Mouse (Mus musculus) liver, adult (tissue): ENCODE measurements at regions not wholly inside any gene's neighbourhood (a gene's known extent, or its start where the extent isn't known, plus 50 kb on each side); places are given as distances from the start of the nearest gene placed in this dataset.

ENCODE experiments used
- GATA4 ChIP-seq: IDR thresholded peaks from 2 replicates; pipeline ENCODE4 v1.6.1; 2014; ENCODE audit warnings: mild to moderate bottlenecking, low read length; ENCODE audit not compliant: insufficient replicate concordance

DNA sequence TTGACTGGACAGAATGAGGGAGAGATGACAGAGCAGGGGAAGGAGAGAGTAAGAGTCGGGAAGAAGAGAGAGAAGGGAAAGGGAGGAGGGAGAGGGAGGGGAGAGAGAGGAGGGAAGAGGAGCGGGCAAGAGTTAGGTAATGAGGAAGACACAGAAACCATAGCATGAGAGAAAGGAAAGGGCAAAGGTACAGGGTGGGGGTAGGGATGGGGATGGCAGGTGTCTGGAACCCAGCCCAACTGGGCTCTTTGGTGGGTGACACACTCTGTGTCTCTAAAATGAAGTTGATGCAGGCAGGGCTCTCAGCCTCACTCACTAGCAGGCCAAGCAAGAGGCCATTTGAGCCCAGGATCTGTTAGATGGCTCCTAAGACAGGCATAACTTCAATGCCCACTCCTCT is 263.1 kb downstream of the Matn1 start:
- no peak for TF ChIP-seq GATA4

DNA sequence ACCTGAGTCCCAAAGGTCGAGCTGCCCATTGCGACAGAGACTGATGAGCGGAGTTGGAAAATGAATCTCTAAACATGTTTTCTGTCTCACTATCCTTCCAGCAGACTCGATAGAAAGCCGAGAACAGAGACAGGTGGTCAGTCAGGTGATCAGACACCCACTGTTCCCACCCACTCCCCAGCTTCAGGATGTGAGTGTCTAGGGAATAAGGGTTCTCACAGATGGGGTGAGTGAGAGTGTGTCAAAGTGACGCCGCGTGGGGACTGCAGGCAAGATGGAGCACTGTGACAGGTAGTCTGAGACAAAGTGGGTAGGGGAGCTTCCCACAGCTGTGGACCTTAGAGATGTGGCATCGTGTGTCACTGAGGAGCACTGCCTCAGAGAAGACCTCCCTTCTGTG is 264.0 kb downstream of the Matn1 start:
- TF ChIP-seq GATA4 = no peak

DNA sequence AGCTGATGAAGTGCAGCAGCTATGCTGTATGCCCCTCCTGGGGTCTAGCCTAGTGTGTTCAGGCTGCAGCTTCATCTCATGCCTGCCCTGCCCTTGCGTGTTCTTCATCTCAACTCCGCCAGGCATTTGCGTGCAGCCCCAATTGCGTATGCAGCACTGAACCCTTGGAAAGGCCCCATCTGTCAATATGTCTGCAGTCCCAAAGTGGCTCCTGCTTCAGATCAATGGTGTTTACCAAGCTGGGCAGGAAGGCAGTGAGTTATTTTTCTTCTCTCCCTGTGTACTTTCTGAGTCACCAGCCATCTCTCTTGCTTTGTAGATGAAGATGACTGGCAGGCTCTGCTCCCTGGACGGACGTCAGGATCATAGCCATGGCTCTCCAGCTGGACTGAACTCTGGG is 264.5 kb downstream of the Matn1 start:
- TF ChIP-seq GATA4 = no peak

DNA sequence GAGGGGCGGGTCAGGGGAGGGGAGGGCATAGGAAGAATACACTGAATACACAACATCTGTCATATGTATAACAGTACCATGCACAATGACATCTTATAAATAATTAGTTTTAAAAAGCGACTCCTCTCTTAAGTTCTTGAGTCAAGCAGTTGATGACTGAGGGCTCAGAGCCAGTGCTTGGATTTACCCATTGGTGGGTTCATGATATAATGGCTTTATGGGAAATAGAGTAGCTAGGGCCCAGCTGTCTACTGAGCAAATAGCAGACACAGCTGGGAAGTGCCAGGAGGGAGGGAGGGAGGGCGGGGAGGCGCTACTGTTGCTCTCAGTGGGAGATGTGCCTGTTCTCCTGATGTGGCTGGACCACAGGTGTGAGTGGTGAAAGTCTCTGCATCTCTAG is 268.5 kb downstream of the Matn1 start:
- no peak for TF ChIP-seq GATA4

DNA sequence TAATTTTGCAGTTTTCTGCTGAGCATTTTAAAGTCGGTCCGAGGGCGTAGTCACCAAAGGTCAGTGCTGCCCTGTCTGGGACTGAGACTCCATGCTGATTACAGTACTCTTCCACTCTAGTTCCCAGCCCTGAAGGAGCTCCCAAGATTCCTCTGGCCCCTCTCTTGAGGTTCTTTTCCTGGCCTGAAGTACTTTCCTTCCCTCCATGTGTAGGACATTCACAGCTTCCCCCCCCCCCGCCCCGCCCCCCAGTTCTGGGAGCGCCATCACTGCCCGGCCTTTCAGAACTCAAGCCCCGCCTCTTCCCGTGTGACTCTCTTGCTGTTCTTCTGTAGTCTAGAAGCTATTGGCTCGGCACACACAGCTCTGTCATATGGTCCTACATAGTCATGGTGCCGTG is 271.5 kb downstream of the Matn1 start:
- TF ChIP-seq GATA4 = no peak

DNA sequence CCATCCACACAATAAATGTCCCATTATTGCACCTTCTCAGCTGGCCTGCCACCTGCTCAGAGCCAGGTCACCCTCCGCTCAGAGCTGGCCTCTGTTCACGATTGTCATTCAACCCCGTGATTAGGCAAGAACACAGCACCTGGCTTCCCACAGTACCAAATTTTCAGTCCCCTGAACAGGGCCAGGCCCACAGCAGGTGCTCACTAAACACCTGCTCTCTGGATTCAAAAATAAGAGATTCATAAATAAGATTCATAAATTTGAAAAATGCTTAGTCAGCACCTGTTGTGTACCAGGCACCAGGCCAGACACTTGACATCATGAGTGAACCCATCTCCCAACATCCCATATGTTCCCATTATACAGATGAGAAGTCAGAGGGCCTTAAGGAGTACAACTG is 272.2 kb downstream of the Matn1 start:
- TF ChIP-seq GATA4 = no peak

DNA sequence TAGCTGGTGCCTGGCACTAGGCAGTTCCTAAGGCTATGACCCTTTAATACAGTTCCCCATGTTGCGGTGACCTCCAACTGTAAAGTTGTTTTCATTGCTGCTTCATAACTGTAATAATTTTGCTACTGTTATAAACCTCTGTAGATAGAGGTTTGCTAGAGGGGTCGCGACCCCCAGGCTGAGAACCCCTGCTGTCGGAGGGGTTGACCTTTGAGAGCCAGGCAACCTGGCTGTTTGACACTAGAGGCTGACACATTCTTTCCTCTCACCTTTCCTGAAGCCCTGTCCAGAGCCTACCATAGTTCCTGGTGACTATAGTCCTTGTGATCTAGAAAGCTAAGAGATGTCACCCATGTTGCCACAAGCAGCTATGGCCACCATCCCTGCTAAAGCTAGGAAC is 272.9 kb downstream of the Matn1 start:
- TF ChIP-seq GATA4 = no peak

DNA sequence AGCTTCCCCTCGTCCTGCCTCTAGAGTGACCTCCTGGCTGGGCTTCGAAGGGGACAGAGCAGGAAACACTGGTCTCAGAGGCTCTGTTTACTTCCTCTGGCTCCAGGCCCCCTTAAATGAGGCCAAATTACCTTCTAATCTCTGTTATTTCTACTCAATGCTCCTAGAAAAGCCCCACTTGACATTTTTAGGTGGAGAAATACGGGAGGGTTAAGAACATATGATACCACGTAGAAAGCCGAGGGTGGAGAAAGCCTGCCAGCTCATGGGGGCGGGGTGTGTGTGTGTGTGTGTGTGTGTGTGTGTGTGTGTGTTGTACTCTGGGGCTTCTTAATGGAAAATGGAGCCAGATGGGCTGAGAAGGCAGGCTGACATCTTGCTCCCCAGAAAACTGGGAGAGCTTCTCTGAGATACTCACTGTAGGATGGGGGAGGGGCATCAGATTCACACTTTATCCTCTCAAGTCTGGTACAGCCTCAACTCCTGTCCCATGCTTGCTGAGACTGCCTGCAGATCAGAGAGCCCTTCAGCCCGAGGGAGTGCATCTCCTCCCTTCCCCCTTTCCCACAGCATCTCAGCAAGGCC is 273.5 kb downstream of the Matn1 start:
- TF ChIP-seq GATA4 = no peak

DNA sequence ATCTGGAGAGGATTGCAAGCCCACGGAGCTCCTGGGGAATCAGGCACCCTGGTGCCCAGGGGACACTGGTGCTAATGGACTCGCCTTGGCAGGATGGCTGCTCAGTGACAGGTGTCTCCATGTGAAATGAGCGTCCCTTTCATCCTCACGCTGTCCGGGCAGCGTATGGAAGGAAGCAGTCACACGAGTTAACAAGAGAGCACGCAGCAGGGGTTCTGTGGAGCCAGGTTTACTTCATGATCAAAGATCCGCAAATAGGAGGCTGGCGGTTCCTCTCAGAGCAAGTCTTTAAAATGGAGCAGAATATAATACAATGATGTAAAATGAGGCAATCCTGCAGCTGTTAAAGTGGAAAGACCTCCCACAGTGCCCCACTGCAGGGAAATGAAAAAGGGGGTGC is 276.8 kb downstream of the Matn1 start:
- no peak for TF ChIP-seq GATA4

DNA sequence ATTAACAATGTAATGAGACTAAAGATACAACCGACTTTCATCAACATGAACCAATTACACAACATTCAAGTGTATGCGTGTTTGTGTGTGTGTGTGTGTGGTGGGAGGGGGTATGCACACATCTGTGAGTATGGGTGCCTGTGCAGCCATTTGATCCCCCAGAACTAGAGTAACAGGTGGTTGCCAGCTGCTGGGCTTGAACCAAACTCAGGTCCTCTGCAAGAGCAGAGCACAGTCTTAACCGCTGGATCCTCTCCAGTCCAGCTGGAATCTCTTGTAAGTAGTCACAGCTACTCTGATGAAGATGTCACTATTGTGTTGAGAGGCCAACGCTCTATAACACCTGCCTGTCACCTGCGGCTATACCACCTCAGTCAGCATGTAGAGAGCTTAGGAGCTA is 286.2 kb downstream of the Matn1 start:
- no peak for TF ChIP-seq GATA4

DNA sequence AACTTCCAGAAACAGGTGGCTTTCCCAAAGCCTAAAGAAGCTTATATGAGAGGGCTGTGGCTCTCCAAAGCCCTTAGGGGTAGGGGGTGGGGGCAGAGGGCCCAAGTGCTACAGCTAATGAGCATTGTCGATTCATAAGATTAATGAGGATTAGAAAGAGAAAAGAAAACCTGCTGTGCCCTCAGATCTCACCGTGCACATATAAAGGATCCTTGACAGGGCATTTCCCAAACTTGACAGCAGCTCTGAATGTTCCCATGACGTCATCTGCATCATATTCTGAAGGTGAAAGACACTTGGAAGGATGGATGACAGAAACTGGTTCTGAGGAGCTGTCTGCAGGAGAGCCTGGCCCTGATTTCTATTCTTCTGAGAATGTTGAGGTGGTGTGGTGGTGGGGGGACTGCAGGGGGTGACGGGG is 292.4 kb downstream of the Matn1 start:
- no peak for TF ChIP-seq GATA4

DNA sequence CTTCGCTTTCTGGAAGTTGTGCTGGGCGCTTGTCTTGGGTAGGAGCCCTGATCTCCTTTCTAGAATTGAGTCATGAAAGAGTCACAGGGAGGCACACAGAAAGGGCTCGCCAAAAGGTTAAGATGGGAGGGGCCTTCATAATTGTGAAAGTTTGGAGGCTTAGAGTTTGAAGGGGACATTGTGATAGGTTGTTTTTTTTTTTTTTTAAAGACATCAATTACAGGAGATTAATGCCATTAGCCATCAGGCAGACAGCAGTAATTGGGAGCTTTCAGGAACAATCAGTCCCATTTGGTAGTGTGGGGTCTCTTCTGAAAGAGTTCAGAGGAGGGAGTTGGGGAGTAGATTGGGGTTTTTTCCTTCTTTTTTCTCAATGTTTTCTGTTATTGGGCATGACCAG is 294.4 kb downstream of the Matn1 start:
- TF ChIP-seq GATA4 = no peak

DNA sequence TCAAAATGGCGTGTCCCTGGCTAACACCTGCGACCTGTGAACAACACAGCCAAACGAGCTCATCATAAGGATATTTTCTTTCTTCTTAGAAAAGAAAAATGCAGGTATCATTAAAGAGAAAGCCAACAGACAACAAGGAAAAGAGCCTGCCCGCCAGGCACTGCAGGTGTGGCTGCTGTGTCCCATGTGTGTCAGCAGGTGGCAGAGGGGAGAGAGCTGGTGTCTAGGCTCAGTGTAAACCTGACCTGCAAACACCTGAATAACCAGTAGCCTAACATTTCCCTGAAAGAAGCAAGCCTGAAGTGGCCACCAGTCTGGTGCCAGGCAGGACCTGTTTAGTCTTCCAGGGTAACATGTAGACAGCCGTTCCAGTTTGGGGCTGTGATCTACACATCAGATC is 294.9 kb downstream of the Matn1 start:
- TF ChIP-seq GATA4 = no peak

DNA sequence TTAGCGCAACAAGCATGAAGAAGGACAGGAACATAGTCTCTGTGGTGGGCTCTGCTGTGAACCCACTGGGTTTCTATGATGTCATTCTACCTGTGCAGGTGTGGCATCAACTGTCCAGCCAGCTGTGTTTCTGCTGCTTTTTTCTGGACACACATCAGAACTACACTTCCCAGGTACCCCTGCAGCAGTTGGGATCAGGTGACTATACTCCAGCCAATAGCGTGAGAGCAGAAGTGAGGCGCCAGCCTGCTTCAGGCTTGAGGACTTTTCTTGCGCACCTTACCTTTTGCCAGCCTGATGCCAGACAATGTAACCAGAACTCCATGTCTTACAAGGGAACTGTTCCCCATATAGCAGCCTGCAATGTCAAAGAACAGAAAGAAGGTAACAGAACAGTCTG is 296.3 kb downstream of the Matn1 start:
- no peak for TF ChIP-seq GATA4

DNA sequence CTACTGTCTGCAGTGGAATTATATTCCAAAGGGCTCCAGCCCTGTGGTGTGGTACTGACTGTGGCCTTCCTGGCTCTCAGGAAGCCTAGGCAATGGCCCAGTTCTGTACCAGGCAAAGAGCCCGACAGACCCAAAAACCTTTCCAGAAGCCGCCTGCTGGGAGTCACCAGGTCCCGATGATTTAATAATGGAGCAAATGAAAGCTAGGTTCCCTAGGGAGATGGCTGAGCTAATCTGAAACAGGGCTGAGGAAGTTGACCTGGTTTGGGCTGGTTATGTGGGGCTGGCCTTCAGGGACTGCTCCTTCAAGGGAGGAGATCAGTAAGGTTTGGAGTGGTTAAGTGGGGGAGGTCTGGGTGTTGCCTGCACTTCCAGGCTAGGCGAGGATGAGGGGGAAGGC is 298.1 kb downstream of the Matn1 start:
- TF ChIP-seq GATA4 = no peak

DNA sequence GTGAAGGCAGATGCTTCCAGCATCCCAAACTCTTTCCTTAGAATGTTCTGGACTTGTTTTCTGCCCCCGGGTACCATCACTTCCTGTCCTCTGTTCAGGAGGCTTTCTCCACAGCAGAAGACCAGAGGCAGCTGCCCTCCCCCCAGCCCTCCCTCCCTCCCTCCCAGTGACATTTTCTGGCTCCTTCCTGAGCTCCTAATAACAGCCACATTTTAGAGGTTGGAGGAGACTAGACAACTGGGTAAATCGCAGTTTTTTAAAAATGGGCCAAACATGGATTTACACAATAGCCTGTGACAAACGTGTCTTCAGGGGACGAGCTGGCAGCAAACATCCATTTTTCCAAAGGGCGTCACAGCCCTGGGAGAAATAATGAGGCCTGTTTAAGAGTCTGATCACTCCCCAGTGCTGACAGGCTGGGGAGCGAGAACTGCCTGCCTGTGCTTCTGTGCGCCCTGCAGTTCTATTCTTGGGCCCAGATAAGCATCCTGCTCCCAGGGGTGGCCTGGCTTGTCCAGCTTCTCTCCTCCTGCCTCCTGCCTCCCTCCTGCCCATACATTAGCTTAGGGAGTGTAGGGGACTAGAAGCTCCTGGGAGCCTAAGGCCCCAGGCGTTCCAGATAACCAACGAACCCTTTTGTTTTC is 299.7 kb downstream of the Matn1 start:
- no peak for TF ChIP-seq GATA4
